Comparison of ENCODE assay signal across 8 mouse cellular contexts in genomic region chr3:89521503-89521854, GRCm38 (mm10). TPM values are rescaled to one million over a fixed set of nuclear protein-coding genes. Genes with fewer than 3 reads are reported as not detected.
A peak's percentile ranks its signal among the peaks of the same experiment; 100 is the strongest.
DNase-seq lines count a peak whose midpoint lies in the region; ATAC-seq lines count a peak whose summit lies in the region.
"Had no signal": no experiment of that assay in that cellular context is flagged by ENCODE, and none has a peak within 500 bp of the region (broad histone marks: within the 10 kb centered on the region; RNA-seq: fewer than 3 reads in every experiment).

No protein-coding gene starts in this region.

- no peak overlapping the region for H3K9ac ChIP-seq in lung, embryonic 15.5 days
- H3K9ac ChIP-seq in forebrain, embryonic 15.5 days (replicated peaks) = peak overlapping the region; percentile 62
- H3K9ac ChIP-seq in limb, embryonic 13.5 days = peak overlapping the region; percentile 68; the same call in 1 of the 2 replicates
- H3K9ac ChIP-seq in stomach, embryonic 16.5 days (ENCODE audit: low read length) = peak overlapping the region; percentile 63

- no peaks in the 10 kb centered on the region; the same call in 1 of the 2 replicates for H3K9me3 ChIP-seq in lung, embryonic 15.5 days
- H3K9me3 ChIP-seq in forebrain, embryonic 15.5 days = no peaks in the 10 kb centered on the region
- H3K9me3 ChIP-seq in limb, embryonic 13.5 days = peaks cover 6% of the 10 kb centered on the region
- H3K9me3 ChIP-seq in stomach, embryonic 16.5 days (replicated peaks; ENCODE audit: control insufficient read depth, low read length) = peaks cover 3% of the 10 kb centered on the region

- no peak for ATAC-seq in lung, embryonic 15.5 days (ENCODE audit: borderline replicate concordance, extremely low read depth, low FRiP score, low TSS enrichment)
- ATAC-seq in forebrain, embryonic 15.5 days (replicated peaks) = no peak
- ATAC-seq in limb, embryonic 13.5 days (ENCODE audit: low FRiP score, low read depth) = no peak
- ATAC-seq in stomach, embryonic 16.5 days (ENCODE audit: insufficient read depth, low FRiP score) = no peak

- no peak for DNase-seq in lung, postnatal 14 days
- DNase-seq in left cerebral cortex, adult 9 months (ENCODE audit: low spot score in 2 of 2) = no peak
- no peak for DNase-seq in cerebellum, postnatal 10 days
- DNase-seq: cerebellum, postnatal 14 days had no signal

- H3K27ac ChIP-seq in lung, embryonic 15.5 days = no peak overlapping the region
- H3K27ac ChIP-seq in forebrain, embryonic 15.5 days (replicated peaks) = peak overlapping the region; percentile 61
- no peak overlapping the region for H3K27ac ChIP-seq in limb, embryonic 13.5 days
- H3K27ac ChIP-seq in stomach, embryonic 16.5 days (ENCODE audit: low read length) = no peak overlapping the region

- peak overlapping the region; percentile 89 for H3K4me2 ChIP-seq in lung, embryonic 15.5 days
- peak overlapping the region; percentile 96 for H3K4me2 ChIP-seq in forebrain, embryonic 15.5 days (replicated peaks)
- peak overlapping the region; percentile 94 for H3K4me2 ChIP-seq in limb, embryonic 13.5 days (replicated peaks)
- peak overlapping the region; percentile 89 for H3K4me2 ChIP-seq in stomach, embryonic 16.5 days (ENCODE audit: low read depth, low read length)

- H3K4me3 ChIP-seq in lung, embryonic 15.5 days = peak overlapping the region; percentile 39
- peak overlapping the region; percentile 53 for H3K4me3 ChIP-seq in forebrain, embryonic 15.5 days
- peak overlapping the region; percentile 48 for H3K4me3 ChIP-seq in limb, embryonic 13.5 days
- peak overlapping the region; percentile 53 for H3K4me3 ChIP-seq in stomach, embryonic 16.5 days (replicated peaks; ENCODE audit: low read length)

- WGBS in lung, embryonic 15.5 days = 9% methylated on average over 7 of the region's 7 CpGs
- under 1% methylated on average over 7 of the region's 7 CpGs for WGBS in forebrain, embryonic 15.5 days
- 3% methylated on average over 7 of the region's 7 CpGs for WGBS in limb, embryonic 13.5 days
- WGBS in stomach, embryonic 16.5 days = 2% methylated on average over 7 of the region's 7 CpGs

- peaks cover 39% of the 10 kb centered on the region for H3K27me3 ChIP-seq in lung, embryonic 15.5 days
- H3K27me3 ChIP-seq in forebrain, embryonic 15.5 days = no peaks in the 10 kb centered on the region
- peaks cover 34% of the 10 kb centered on the region for H3K27me3 ChIP-seq in limb, embryonic 13.5 days
- peaks cover 16% of the 10 kb centered on the region for H3K27me3 ChIP-seq in stomach, embryonic 16.5 days (ENCODE audit: control insufficient read depth, insufficient read depth, low read length)

- H3K36me3 ChIP-seq in lung, embryonic 15.5 days = no peaks in the 10 kb centered on the region
- H3K36me3 ChIP-seq in forebrain, embryonic 15.5 days = no peaks in the 10 kb centered on the region
- H3K36me3 ChIP-seq in limb, embryonic 13.5 days = no peaks in the 10 kb centered on the region
- no peaks in the 10 kb centered on the region for H3K36me3 ChIP-seq in stomach, embryonic 16.5 days (ENCODE audit: control insufficient read depth, insufficient read depth, low read length)

- peaks cover 36% of the 10 kb centered on the region for H3K4me1 ChIP-seq in lung, embryonic 15.5 days
- peaks cover 62% of the 10 kb centered on the region for H3K4me1 ChIP-seq in forebrain, embryonic 15.5 days
- H3K4me1 ChIP-seq in limb, embryonic 13.5 days = peaks cover 47% of the 10 kb centered on the region
- H3K4me1 ChIP-seq in stomach, embryonic 16.5 days (ENCODE audit: control insufficient read depth, insufficient read depth, low read length) = peaks cover 44% of the 10 kb centered on the region

RNA-seq across cellular contexts. Expression of gene Kcnn3, which starts 1.5 kb away (rescaled TPM):
- polyA plus RNA-seq in lung, embryonic 15.5 days (2015; fragmentation: Nextera tagmentation; extraction: Ambion mirVana) = 1.1 and 1.2 TPM in 2 replicates
- polyA plus RNA-seq in forebrain, embryonic 15.5 days (2015; fragmentation: Nextera tagmentation; extraction: Ambion mirVana) = 9.0 and 10.4 TPM in 2 replicates
- 3.5 and 3.6 TPM in 2 replicates for polyA plus RNA-seq in limb, embryonic 13.5 days (2015; fragmentation: Nextera tagmentation; extraction: Ambion mirVana)
- 4.9 and 5.9 TPM in 2 replicates for polyA plus RNA-seq in stomach, embryonic 16.5 days (2015; fragmentation: Nextera tagmentation; extraction: Ambion mirVana)
